Mouse (Mus musculus) 3T3-L1 (cell line): ENCODE results near the gene Hrc.

Source experiments
- DNase-seq: peaks from one replicate; pipeline ENCODE4 v3.0.0-alpha.2; 2015; ENCODE audit warnings: low read depth, low spot score

The Hrc gene

DNA sequence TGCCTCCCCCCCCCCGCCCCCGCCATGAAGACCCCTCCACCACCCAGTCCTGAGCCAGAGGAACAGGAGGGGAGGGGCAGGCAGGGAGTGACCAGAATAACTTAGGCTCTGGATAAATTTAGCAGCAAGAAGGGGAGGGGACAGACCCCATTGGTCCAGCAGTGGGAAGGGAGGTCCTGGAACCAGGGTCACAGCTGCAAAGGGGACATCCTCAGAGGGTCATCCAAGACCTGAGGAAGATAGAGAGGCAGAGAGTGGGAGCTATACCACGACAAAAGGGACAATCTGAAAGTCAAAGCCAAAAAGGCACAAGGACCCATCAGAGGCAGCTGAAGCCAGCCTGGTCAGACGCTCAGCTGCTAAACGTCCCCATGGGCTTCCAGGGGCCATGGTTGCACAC, at the start of gene Hrc:
Gene Hrc, plus strand, starts transcription at position 235 of the 400 bp plus-strand sequence.
- no peak for DNase-seq

DNA sequence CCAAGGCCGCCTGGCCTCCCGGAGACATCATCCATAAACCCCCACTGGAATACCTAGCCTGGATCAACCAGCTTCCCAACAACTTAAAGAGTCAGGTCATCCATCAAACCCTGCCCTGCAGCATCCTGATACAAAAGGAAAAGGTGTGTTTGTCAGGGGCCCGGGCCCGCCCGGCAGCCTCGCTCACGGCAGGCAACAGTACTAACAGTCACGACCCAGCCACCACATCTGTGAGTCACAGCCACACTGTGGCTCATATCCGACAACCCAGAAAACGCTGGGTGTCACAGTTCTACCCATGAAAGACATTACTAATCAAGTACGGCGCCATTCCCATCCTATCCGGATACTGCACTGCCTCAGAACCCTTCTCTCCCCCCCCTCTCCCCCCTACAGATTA, 48.6 kb upstream of the Hrc start:
- DNase-seq, result no peak

DNA sequence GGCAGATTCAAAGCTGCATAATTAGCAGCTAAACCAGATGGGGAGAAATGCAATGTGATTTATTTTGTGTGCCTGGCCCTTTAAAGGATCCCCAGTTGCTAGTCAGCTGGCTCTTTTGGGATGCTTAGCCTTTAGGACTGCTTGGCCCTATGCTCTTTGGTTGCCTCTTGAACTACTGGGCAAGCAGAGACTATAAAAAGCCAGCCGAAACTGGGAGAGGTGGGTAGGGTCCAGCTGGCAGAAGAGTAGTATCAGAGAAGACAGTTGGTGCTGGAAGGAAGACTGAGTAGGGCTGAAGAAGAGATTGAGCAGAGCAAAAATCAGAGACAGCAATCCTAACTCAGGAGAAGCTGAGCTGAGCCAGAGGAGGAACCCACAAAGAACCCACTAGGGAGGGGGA, 38.5 kb upstream of the Hrc start:
- DNase-seq, result no peak

DNA sequence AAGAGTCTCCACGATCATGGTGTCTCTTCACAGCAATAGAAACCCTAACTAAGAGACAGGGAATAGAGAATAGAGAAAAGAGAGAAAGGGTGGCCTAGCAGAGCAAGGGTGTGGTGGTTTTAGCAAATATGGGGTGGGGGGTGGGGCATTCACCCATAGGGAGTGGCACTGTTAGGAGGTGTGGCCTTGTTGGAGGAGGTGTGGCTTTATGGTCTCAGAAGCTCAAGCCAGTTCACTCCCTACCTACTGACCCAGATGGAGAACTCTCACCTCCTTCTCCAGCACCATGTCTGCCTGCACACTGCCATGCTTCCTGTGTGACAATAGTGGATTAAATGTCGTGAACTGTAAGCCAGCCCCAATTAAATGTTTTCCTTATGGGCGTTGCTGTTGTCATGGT, 37.5 kb upstream of the Hrc start:
- no peak for DNase-seq

DNA sequence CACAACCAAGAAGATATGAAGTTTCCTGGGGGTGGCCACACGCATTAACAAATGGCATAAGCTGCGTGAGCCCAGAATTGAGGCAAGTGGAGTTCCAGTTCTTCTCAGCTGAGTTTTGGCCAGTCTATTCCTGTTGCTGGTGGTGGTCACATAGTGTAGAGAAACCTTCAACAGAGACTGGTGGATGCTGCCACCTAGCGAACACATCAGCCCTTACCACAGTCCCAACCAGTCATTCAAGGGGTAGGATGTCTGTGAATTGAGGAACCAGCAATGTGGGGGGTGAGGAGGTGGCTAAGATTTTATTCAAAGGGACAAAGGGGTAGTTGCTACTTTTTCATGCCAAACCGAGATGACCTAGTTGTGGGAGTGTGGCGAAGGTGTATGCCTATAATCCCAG, 35.3 kb upstream of the Hrc start:
- DNase-seq, result peak; percentile 80

DNA sequence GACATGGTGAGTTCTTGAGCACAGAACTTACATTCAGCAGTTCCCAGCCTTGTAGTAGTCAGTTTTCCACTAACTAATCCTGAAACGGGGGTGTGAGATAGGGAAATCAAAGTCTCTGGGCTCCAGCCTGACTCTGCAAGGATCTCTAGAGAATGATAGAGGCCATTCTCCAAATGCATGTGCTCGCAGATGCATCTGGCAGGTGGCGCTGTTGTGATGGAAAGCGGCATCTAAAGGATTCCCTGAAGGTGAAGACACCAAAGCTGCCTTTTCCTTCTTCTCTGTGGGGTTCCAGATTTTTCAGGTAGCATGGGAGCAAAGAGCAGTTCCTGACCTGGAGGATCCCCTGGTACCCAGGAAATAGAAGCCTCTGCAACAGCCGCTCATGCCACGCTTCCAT, 34.8 kb upstream of the Hrc start:
- peak; percentile 69 for DNase-seq

DNA sequence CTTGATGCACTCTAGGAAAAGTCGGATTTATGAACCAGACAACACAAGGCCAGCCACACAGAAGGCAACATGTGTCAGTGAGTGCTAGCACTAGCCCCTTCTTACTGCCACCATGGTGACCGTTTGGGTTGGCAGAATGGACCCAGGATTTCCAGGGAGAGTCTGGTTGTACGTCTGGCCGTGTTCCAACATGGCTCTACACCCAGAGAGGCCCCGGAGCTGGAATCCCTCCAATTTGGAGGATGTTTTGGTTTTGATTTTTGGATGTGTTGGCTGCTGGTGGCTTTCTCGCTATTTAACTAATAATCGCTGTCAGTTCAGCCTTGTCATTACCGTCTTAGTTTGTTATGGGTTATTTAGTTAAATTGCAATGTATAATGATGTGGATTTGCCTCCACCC, 32.5 kb upstream of the Hrc start:
- DNase-seq, result no peak

DNA sequence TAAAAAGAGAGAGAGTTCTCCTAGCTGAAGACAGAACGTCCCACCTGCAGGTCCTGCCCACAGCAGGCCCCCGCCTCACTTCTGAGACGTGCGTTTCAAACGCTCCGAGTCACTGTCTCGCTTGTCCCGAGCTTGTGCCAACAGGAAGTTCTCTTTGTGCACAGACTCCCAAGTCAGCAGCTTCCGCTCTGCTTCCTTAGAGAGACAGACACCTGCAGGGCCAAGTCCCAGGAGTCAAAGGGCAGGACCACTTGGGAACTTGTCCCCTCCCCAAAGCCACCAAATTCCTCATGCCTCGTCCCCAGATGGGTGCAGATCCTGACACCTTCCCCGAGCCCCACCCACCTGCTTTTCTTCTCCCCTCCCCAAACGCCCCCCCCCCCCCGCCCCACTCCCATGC, 30.2 kb upstream of the Hrc start:
- no peak for DNase-seq

DNA sequence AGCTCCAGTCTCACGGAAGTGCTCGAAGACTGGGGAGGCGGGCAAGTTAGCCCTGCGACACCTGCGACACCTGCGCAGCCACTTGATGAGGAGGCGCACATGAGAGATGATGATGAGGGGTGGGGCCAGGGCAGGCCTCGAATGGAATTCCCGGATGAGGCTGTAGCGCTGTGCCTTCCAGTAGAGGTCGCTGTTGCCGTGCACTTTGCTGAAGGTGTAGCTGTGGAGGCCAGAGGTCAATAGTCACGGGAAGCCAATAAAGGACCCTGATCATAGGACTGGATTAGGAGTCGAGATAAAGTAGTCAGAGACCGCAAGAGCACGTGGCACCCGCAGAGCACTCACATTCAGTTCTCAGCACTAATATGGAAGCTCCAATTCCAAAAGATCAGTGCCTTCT, 29.8 kb upstream of the Hrc start:
- DNase-seq, result peak; percentile 35

DNA sequence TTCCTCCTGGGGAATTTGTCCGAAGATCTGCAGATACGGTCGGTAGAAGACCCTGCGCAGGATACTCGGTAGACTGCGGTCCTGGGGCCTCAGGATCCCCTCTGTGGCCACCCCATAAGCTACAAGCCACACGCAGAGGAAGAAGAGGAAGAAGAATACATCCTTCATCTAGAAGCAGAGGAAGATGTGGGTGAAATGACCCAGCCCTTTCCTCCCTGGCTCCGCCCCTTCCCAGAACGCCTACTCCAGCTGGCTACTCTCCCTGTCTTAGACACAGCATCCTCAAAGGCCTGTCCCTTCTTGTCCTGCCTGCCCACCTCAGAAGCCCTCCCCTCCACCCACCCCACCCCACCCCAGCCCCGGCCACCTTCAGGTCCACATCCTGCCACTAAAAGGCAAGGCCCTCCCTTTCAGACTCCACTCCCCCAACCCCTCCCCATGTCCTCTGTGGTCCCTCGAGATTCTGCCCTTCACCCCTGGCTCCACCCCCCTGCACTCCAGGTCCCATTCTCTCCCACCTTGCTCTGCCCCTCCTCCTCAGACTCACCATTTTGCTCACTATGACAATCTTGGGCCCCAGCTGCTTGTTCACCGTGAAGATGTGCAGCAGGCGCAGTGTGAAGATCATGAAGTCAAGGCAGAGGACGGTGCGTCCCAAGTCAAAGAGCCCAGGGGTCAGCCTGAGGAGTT, 26.4 kb upstream of the Hrc start:
- DNase-seq, result no peak

DNA sequence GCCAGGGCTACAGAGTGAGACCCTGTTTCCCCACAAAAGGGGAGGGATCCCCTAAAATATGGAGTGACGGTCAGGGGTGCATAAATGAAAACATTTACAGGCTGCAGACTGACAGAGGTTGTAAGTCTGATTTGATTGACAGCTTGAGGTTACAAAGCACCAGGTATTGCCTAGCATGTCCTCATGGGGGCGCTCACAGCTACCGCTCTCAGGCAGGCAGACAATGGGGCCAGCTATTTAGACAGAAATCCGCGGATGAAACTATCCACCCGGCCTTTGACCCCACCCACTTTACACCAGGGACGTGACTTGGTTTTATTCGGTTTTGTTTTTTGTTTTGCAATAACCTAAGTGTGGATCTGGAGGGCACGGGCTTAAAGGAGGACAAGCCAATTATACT, 25.6 kb upstream of the Hrc start:
- DNase-seq, result peak; percentile 35

DNA sequence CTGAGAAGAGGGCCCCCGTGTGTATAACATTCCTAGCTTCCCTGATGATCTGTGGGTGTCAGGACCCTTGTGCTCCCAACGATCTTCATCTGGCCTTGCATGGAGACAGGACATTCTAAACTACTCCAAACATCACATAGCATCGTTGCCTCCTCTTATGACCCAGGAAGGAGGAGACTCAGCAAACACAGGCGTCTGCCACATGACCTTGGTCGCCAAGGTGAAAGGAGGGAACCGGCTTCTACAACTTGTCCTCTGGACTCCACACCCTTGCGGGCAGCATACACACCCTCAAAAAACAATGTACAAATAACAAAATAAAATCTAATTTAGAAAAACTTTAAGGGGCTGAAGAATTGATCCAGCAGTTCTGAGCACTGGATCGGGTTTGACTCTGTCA, 23.1 kb upstream of the Hrc start:
- no peak for DNase-seq

DNA sequence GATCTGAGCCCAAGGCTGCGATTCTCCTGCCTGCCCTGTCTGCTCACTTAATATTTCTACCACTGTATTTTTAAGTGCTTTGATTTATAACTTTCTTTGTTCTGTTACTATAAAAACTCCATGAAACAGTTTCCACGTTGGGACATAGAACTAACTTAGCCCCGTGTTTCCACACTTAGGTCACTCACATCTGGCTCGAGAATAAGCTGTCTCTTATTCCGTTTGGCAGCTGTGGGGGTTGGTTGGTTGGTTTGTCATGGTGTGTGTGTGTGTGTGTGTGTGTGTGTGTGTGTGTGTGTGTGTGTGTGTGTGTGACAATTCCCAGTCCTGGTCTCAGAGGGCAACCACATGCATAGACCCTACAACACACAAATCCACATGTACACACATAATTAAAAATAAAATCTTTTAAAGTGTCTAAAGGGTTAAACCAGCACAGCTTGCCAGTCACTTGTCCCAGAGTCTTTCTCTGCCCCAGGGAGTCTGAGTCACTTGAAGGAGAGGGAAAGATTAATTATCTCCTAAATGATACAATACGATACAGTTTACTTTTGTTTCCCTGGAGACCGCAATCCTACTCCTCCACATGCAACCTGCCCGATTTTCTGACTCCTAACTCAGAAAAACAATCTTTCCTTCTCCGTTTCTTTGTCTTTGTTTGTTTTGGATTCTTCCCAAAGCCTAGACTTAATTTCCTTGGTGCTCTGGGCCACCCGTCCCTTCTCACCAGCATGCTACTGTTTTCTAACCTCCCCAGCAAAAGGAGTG, 22.2 kb upstream of the Hrc start:
- peak; percentile 84 for DNase-seq

DNA sequence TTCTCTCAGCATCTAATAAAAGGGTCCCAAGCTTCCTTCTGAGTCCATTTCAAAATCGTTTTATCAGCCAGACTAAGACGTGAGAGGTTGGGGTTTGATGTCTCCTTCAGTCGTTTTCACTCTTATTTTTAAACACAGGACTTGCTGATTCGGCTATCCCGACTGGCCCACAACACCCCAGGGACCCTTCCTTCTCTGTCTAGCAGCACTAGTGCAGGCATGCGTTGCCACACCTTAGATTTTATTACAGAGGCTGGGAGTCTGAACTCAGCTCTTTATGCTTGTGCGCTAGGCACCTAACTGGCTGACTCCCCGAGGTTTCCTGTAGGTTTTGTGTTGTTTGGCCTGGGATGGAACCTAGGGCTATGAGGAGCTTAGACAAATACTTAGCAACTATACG, 21.6 kb upstream of the Hrc start:
- DNase-seq, result peak; percentile 67

DNA sequence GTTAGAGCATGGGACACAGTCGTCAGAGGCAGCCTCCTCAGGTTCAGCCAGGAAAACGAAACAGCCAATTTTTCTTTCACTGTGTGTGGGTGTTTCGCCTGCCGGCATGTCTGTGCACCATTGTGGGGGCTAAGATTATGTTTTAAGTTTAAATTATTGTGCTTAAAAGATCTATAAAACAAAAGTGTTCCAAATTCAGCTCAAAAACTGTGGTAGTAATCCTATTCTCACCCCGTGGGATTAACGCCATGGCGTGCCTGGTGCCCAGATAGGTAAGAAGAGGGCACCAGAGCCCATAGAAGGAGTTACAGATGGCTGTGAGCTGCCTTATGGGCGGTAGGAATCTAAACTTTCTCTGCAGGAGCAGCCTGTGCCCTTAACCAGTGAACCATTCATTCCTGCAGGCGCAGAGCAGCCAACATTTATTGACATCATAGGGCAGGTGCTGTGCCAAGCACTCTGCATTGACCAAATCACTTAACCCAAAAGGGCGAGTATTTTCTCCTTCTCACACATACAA, 19.8 kb upstream of the Hrc start:
- no peak for DNase-seq

DNA sequence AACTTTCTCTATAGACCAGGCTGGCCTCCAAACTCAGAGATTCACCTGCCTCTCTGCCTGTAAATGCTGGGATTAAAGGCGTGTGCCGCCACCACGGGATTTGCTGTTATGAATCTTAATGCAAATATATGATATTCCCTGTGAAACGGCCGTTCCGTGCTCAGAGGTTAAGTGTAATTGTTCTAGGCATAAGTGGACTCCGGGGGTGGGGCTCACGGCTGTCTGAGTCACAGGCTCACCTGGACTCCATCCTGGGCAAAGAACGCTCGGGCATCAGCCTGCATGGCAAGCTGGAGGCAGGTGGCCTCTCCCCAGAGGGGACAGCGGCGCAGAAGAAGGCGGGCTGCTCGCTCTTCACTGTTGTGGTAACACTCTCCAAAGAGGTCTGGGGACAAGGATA, 18.6 kb upstream of the Hrc start:
- DNase-seq, result no peak

DNA sequence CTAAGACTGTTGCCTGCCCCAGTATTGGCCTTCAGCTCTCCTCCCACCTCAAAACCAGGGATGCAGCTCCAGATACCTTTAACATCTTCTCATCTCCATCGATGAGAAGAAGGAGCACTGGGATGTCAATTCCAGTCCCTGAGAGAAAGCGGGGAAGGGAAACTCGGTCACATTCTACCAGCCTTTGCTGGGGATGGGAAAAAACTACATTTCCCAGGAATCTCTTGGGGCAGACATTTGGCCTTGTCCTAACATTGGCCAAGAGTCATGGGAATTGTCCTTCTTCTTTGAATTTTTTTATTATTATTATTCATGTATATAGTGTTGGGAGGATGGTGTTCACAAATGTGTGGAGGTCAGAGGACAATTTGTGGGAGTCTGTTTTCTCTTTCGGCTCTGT, 12.8 kb upstream of the Hrc start:
- DNase-seq, result no peak

DNA sequence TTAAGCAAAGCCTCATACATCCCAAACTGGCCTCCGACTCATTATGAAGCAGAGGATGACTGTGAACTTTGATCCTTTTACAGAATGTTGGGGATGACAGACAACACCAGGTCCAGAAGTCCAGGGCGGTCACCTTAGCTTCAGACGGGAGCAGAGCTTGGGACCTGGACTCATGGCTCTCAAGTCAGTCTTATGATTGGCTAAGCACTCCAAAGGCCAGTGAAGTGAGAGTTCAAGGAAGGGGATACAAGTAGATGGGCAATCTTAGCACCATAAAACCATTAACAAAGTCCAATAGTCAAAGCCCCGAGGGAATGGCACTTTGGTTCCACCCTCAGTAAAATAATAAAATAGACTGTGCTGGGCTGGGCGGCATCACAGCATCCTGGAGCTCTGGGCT, 12.0 kb upstream of the Hrc start:
- DNase-seq, result no peak

DNA sequence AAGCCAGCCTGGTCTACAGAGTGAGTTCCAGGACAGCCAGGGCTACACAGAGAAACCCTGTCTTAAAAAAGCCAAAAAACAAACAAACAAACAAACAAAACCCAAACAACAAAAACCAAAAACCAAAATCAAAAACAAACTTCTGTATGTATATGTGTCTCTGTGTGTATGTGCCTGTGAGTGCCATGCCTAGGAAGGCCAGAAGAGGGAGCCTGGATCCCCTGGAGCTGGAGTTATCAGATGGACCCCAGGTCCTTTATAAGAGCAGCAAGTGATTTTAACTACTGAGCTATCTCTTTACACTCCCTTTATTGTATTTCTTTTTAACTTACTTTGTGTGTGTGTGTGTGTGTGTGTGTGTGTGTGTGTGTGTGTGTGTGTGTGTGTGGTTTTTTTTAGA, 9.3 kb upstream of the Hrc start:
- no peak for DNase-seq

DNA sequence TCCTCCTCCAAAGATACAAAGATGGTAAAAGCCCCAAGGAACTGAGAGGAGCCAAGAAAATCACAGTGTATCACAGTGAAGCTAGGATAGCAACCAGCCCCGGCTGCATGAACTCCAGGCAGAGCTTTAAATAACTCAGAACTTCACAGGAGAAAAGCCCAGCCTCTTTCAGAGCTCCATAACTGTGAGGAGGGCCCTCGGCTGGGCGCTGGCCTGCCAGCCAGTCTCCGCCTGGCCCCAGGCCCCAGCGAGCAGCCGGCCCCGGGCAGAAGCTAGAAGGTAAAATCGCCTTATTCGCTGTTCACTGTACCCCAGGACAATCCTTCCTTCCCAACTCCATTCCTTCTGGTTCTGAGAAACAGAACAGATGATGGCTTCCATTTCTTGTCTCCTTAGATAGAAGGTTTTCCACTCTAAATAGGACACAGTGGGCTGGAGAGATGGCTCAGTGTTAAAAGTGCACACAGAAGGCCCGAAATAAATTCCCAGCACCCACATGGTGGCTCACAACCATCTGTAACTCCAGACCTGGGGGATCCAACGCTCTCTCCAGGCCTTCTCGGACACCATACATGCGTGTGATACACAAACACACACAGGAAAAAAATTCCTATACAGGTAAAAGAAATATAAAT, 6.1 kb upstream of the Hrc start:
- no peak for DNase-seq

DNA sequence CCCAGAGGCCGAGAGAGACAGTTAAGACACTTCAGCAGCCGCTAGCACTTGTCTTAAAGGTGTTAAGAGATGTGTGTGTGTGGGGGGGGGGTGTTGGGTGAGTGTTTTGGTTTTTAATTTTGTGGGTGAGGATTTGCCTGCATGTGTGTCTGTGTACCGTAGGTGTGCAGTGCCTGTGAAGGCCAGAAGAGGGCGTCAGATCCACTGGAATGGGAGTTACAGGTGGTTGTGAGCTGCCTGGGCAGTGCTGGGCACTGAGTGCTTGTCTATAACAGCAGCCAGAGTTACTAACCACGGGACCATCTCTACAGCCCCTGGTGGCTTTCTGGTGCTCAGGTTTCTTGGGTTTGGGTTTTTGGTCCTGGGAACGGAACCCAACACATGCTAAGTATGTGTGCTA, 3.6 kb upstream of the Hrc start:
- DNase-seq, result no peak

DNA sequence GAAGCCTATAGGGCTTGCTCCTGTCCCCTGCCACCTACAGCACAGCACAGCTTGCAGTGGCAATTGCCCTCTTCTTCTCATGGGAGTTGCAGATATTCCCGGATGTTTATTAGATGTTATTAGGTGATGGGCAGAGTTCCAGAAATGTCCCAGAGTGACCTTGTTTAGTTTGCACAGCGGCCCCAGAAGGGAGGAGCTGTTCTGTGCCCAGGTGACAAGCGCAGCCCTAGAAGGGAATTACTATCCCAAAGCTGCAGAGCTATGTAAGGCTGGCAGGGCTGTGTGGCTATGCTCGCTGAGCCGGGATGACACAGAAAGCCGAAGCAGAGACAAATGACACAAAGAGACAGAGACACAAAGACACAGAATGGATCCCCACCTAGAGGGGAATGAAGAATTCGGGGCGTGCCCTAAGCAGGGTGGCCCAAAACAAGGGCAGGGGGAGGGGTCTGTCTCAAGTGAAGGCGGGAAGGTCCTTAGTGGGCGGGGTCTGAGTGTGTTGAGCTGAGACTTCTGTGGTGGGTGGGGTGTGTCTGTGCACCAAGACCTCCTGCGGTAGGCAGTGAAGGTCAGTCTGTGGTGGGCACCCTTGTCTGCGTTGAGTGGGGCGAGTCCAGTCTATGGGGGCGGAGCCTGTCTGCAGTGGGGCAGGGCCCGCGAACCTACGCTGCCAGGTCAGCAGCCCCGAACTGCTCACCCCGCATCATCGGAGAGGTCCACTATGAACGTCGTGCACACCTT, 2.2 kb upstream of the Hrc start:
- DNase-seq, result peak; percentile 57
